Mouse (Mus musculus) bone marrow, adult 2 months (tissue): ENCODE data around the gene L3mbtl1.
A peak's percentile ranks its signal among the peaks of the same experiment; 100 is the strongest.

Experiments
- CTCF ChIP-seq: fragments of 200-500 bp; IDR thresholded peaks from 2 replicates; pipeline ENCODE4 v1.5.1; 2011; ENCODE audit warnings: low read length, control low read depth; ENCODE audit not compliant: control insufficient read depth, insufficient read depth
- POLR2A ChIP-seq: fragments of 200-500 bp; IDR thresholded peaks from 2 replicates; pipeline ENCODE4 v1.6.1; 2011; ENCODE audit warnings: low read depth, mild to moderate bottlenecking, control low read depth, low read length, borderline replicate concordance; ENCODE audit not compliant: control insufficient read depth

- TF ChIP-seq CTCF (peak; percentile 80), POLR2A (no peak)
These were observed 25.1 kb downstream of the L3mbtl1 start for GRCm38 (mm10) chr2:162968357-162968756.
